Mouse (Mus musculus) 3T3-L1 (cell line): Measurements from ENCODE around the gene Ak2.

ENCODE experiments used
- DNase-seq: peaks from one replicate; pipeline ENCODE4 v3.0.0-alpha.2; 2015; ENCODE audit warnings: low read depth, low spot score

Gene Ak2

DNA sequence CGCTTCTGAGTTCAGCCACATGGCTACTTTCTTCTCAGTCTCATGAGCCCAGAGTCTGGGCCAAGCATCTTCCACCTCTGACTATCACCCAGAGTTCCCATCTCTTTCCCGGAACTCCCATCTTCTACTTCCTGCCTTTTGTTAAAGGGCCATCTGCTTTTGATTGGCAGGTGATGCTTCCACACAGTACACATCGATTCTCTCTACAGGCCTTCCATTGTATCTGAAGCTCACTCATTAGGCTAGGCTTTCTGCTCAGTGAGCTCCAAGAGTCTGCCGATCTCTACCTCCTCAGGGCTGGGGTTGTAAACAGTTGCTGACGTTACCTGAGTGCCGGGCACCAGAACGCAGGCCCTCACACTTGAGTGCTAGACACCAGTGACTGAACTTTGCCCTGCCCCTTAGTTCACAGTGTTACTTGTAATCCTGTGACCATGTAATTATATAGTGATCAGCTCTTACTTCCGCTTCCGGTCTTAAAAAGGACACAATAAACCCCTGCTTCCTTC, at the start of gene Ak2:
TSS of gene Ak2 (plus strand) at position 459 of the 509 bp plus-strand sequence.
- no peak for DNase-seq

GRCm38 (mm10) chr4:128942346-128942745, 49.4 kb upstream of the Ak2 start:
- DNase-seq = no peak

DNA sequence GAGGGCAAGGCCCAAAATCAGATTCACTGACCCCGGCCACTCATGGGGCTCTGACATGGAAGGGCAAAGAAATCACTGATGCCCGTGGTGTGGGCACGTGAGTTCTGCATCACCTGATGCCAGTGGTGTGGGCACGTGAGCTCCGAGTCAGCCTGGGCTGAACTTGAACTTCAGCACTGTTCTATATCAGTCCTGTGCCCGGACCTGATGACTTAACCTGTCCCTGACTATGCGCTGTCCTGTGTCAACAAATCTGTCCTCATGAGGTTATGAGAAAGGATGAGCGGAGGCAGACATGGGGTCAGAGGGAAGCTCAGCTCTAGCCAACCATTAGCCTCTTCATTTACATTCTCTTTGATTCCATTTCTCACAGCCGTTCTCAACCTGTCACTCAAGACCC, 45.0 kb upstream of the Ak2 start:
- DNase-seq = no peak

GRCm38 (mm10) chr4:128947326-128947933, 44.3 kb upstream of the Ak2 start:
- DNase-seq = no peak

DNA sequence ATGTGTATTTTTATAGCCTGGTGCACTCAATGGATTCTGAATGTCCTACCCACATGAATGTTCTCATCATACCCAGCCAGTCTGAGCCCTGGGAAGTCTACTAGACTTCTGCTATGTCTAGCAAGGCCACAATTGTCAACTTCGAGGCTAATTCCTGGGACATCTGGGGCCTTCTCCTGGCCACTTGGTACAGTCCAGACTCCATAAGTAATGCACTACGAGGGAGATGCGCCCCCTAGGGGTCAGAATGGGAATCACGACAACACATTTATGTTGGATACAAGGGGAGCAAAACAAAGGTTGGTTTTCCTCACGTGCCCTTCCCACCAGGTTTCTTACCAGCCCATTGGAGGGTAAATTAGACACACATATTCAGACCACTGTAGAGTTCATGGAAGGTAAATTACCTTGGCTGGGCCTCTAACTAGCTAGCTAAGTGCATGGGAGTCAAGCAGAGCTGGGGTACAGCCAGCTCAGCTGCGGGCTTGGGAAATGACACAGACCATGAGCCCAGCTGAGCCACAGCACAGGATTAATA, 43.6 kb upstream of the Ak2 start:
- DNase-seq = peak; percentile 60

- DNase-seq = no peak
Measured at GRCm38 (mm10) chr4:128949470-128950005, 42.2 kb upstream of the Ak2 start.

GRCm38 (mm10) chr4:128950461-128950860, 41.3 kb upstream of the Ak2 start:
- peak; percentile 55 for DNase-seq

DNA sequence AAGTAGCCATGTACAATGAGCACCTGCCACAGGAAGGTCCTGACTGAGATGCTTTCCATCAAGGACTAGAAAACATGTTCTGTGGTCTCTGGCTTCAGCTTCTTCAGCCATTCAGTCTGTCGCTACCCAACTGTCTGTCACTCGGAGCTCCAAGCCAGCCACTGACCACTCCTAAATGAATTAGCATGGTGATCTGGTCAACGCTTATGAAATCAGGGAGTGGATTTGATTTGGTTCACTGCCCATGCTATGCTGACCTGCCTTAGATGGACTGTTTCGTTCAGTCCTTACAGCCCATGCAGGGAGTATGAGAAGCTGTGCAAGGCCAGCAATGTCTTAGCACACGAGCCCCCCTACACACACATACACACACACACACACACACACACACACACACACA, 37.9 kb upstream of the Ak2 start:
- no peak for DNase-seq

GRCm38 (mm10) chr4:128957155-128957911, 34.4 kb upstream of the Ak2 start:
- DNase-seq = peak; percentile 90

DNA sequence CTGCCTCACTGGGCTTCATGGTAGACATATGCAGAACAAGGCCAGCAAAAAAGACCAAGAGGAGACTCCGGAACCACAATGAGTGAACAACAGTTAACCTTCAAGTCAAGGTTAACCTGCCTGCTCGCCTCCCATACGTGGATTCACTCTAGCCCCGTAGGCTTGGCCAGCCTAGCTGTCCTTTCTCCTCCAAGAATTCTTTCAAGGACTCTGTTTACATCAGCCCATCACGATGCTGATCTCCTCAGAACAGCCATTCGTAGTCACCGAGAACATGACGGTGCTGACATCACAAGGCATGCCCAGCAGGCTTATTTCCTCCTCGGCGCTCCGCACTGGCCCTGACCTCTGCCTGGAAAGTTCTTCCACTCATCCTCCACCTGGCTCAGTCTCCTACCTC, 33.6 kb upstream of the Ak2 start:
- no peak for DNase-seq

- DNase-seq = no peak
Measured at GRCm38 (mm10) chr4:128958849-128959248, 32.9 kb upstream of the Ak2 start.

DNA sequence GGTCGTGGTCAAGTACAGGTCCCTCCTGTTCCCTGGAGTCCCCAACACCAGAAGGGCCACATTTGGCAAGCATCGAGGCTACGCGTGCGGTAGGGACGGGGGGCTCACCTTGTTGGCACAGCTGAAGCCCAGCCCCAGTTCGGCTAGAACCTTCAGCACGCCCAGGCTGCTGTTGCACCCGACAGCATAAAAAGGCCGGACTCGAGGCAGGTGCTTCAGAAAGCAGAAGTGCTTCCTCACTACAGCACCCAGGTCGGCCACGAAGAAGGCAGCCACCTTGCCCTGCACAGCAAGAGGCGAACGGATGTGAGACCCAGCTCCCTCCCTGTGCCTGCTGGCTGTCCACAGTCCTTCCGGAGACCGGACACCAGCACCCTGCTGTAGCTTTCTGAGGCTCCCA, 32.1 kb upstream of the Ak2 start:
- DNase-seq = no peak

DNA sequence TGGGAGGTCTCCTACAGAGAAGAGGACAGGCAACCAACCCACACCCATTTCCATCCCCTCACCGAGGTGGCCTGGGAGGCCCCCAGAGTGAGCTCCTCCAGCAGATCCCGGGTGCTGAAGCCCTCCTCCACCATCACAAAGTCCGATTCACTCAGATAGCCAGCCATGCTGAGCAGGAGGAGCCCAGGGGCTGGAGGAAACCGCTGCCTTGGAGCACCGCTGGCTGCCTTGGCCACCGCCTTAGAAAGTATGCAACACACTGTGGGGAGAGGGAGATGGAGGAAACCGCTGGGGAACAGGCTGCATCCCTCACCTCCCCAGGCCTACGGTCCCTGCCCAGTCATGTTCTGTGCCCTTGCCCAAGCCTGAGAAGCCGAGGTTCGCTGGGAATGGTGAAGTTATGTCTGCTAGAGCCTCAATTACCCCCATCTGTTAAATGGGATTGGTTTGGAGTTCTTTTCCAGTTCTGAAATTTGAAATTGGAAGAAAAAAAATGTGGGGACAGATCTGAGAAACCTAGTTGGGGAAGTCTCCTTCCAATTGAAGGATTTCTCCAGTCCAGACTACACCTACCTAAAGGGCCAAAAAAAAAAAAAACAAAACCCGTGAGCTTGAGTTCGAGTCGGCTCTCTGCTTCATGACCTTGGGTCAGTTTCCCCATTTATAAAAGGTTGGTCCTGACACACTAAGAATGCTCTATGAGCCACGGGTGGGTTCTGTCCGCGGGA, 30.3 kb upstream of the Ak2 start:
- peak; percentile 29 for DNase-seq

- DNase-seq = peak; percentile 81
Measured at GRCm38 (mm10) chr4:128962029-128962925, 29.5 kb upstream of the Ak2 start, which contains the start of gene Azin2. Gene Azin2, minus strand, starts transcription at chr4:128962442.

DNA sequence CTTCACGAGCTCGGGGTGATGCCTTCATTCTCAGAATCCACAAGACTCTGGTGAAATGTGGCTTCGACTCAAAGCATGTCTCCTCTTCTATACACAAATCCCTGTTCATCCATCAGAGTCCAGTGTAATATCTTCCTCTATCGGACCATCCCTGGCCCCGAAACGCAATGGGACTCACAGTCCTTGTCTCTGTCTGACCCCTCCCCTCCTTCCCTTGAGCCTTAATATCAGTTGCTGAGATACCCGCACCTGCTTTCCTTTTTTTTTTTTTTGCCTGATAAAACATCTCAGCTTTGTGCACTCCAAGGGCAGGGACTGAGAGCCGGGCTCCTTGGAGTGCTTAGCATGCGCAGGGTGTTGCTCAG, 28.9 kb upstream of the Ak2 start:
- no peak for DNase-seq

GRCm38 (mm10) chr4:128966751-128967150, 25.0 kb upstream of the Ak2 start:
- no peak for DNase-seq

DNA sequence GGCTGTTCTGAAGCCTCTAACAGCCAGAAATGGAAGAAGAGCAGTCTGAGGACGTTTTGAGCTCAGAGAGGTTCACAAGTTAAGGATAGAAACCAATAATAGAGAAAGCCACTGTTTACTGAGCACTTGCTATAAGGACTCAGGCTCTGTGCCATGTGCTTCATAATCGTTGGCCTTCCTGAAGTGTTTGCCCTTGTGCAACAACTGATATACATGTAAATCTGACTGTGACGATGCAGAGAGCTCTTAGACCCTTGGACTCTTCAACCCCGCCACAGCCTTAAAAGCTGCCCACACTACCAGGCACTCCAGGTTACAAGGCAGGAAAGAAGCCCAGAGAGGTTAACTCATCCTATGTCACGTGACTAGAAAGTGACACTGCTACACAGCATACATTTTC, 22.7 kb upstream of the Ak2 start:
- DNase-seq = no peak

- peak; percentile 54 for DNase-seq
Measured at GRCm38 (mm10) chr4:128969607-128970416, 21.9 kb upstream of the Ak2 start.

GRCm38 (mm10) chr4:128970417-128970807, 21.3 kb upstream of the Ak2 start:
- peak; percentile 75 for DNase-seq

- peak; percentile 79 for DNase-seq
Measured at GRCm38 (mm10) chr4:128971065-128971694, 20.6 kb upstream of the Ak2 start.
